Mouse (Mus musculus) stomach, postnatal 0 days (tissue): Measurements from ENCODE around the gene Gm49673. TPM values are rescaled to one million over a fixed set of nuclear protein-coding genes. Genes with fewer than 3 reads are reported as not detected.
A peak's percentile ranks its signal among the peaks of the same experiment; 100 is the strongest.
"Not testable (repeated sequence)": the region's sequence is repeated elsewhere in the genome, so short reads cannot be mapped to it uniquely, and the experiment has no call there.

Source experiments
- ATAC-seq: fragments of 200-750 bp; cut with Nextera tagmentation; 2 replicates; pipeline ENCODE4 v1.8.0; 2017; ENCODE audit not compliant: low FRiP score, low TSS enrichment
- DNase-seq: peaks from one replicate; pipeline ENCODE4 v3.0.0-alpha.2; 2016; ENCODE audit warnings: low spot score
- H3K27ac ChIP-seq: fragments of 300-500 bp; sonication (generic); replicated peaks from 2 replicates; pipeline ENCODE4 v1.5.1; 2014; ENCODE audit warnings: mild to moderate bottlenecking, control low read depth
- H3K27me3 ChIP-seq: fragments of 300-500 bp; sonication (generic); 2 replicates; pipeline ENCODE4 v1.6.1; 2014; ENCODE audit warnings: low read length; ENCODE audit not compliant: control insufficient read depth, insufficient read depth
- H3K36me3 ChIP-seq: fragments of 300-500 bp; sonication (generic); 2 replicates; pipeline ENCODE4 v1.6.1; 2014; ENCODE audit warnings: low read length, mixed read lengths; ENCODE audit not compliant: control insufficient read depth, insufficient read depth
- H3K4me1 ChIP-seq: fragments of 300-500 bp; sonication (generic); replicated peaks from 2 replicates; pipeline ENCODE4 v1.6.1; 2014; ENCODE audit warnings: antibody characterized with exemption; ENCODE audit not compliant: control insufficient read depth, insufficient read depth
- H3K4me2 ChIP-seq: fragments of 300-500 bp; sonication (generic); replicated peaks from 2 replicates; pipeline ENCODE4 v1.6.1; 2014; ENCODE audit warnings: low read depth, mild to moderate bottlenecking, control low read depth, moderate library complexity
- H3K4me3 ChIP-seq: fragments of 300-500 bp; sonication (generic); 2 replicates; pipeline ENCODE4 v1.5.1; 2014; ENCODE audit warnings: low read depth, low read length, control low read depth
- H3K9ac ChIP-seq: fragments of 300-500 bp; sonication (generic); 2 replicates; pipeline ENCODE4 v1.6.1; 2014; ENCODE audit warnings: mild to moderate bottlenecking, low read length, control low read depth, mixed read lengths
- H3K9me3 ChIP-seq: fragments of 300-500 bp; sonication (generic); 2 replicates; pipeline ENCODE4 v1.6.1; 2016; ENCODE audit warnings: low read length; ENCODE audit not compliant: control insufficient read depth
- WGBS: fragments of 180-500 bp; shearing (Covaris S2); extraction: QIAGEN DNeasy Blood & Tissue Kit; methylation state at CpG from one replicate; pipeline ENCODE4 v1.1.7; 2014; 5-methylcytosine and 5-hydroxymethylcytosine counted together
- polyA plus RNA-seq: library from polyadenylated mRNA; unstranded; fragments of >200 nt; fragmentation: Nextera tagmentation; extraction: Ambion mirVana; gene quantifications from 2 replicates; pipeline ENCODE4 v1.2.1, GENCODE M21; 2015

Gene Gm49673
- polyA plus RNA-seq, 1 experiment from 2014 or later = not detected

DNA sequence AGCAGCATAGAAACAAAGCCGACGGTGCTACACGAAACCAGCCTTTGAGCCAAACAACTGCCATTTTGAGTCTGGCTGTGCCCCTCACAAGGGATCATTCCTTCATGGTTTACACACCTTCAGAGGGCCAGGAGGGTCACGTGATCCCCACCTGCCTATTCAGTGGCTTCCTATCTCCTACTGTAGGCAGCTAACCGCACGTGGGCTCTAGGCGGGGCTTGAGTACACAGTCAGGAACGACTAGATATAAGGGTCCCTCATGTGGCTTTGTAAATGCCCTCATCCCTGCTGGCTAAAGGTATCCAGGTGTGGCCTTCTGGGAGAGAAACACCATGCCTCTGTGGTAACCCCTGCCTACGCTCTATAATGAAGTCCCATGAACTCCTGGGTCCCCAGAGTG lies 18.0 kb downstream of the Gm49673 start:
- 70% methylated on average over 9 of the region's 9 CpGs for WGBS
- H3K9ac ChIP-seq, H3K9me3 ChIP-seq, ATAC-seq, H3K4me1 ChIP-seq, DNase-seq, H3K27ac ChIP-seq, H3K27me3 ChIP-seq, H3K36me3 ChIP-seq, H3K4me3 ChIP-seq, H3K4me2 ChIP-seq: not testable (repeated sequence)

DNA sequence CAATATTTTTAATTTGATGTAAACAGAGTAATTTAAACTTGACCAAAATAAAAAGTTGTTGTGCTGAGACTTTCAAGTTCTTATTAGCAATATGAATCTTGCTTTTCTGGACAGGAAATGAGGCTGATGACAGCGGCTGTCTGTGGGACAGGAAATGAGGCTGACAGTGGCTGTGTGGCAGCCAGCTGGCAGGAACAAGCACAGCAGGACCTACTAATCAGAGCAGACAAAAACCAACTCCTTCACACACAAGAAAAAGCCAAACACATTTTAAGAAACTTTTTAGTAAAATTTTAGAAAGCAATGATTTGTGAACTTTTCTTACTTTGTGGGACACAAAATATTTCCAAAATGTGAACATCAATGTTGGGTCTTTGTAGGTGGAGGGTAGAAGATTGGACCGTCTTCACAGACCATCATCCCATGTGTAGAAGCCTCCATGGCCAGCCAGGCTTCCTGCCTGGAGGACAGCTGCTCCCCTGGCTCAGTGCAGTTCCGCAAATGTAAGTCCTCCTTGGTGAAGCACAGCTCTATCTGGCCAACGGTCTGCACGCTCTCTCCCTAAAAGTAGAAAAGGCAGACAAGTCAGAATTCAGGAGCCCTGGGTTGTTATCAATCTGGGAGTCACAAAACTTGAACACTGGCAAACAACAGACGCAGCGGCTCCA lies 19.1 kb downstream of the Gm49673 start:
- no CpG with 5 or more reads among the region's 7 CpGs for WGBS
- H3K4me2 ChIP-seq, H3K36me3 ChIP-seq, H3K4me1 ChIP-seq, ATAC-seq, H3K27ac ChIP-seq, H3K4me3 ChIP-seq, DNase-seq, H3K27me3 ChIP-seq, H3K9ac ChIP-seq, H3K9me3 ChIP-seq: not testable (repeated sequence)

DNA sequence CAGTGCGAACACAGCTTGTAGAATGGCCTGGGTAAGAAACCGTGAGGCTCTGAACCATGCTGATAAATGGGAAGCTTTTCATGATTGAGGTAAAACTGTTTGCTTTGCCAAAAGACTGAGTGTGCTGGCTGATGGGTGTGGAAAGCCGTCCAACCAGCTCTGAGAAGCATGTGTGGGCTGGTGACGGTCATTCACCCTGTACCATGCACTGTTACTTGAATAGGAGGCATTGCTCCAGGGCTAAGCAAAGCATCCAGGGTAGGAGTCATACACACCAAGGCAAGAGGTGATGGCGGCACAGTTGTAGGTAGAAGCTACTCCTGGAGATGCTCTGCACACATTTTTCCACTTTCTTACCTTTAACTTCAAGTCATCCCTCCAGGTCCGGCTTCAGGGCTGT lies 23.0 kb downstream of the Gm49673 start:
- whole genome bisulfite sequencing = 78% methylated on average over 2 of the region's 6 CpGs
- H3K27ac ChIP-seq, H3K9ac ChIP-seq, H3K4me2 ChIP-seq, H3K27me3 ChIP-seq, H3K4me3 ChIP-seq, H3K36me3 ChIP-seq, DNase-seq, H3K9me3 ChIP-seq, H3K4me1 ChIP-seq: not testable (repeated sequence)
- peak; percentile 71; the same call in 1 of the 2 replicates for ATAC-seq

DNA sequence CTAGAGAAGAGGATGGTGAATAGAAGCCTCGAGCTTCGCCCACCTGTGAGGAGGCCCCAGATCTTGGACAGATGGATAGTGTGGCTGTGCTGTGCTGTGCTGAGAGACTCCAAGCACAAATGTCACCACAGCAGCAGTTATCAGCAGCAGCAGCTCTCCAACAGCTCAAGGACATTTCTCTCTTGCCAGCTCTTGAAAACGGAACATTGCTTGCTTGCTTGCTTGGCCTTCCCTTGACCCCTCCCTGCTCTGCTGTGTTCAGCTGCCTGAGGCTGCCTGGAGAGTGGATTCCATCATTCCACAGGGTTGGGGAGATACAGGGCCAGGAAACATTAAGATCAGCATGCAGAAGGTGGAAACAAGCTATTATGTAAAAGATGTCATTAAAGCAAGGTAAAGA lies 24.6 kb downstream of the Gm49673 start:
- not testable (repeated sequence) for H3K9me3 ChIP-seq, H3K36me3 ChIP-seq, H3K27me3 ChIP-seq, H3K27ac ChIP-seq, ATAC-seq, H3K9ac ChIP-seq, DNase-seq, H3K4me1 ChIP-seq, H3K4me3 ChIP-seq, H3K4me2 ChIP-seq
- WGBS = no CpG with 5 or more reads among the region's 3 CpGs

DNA sequence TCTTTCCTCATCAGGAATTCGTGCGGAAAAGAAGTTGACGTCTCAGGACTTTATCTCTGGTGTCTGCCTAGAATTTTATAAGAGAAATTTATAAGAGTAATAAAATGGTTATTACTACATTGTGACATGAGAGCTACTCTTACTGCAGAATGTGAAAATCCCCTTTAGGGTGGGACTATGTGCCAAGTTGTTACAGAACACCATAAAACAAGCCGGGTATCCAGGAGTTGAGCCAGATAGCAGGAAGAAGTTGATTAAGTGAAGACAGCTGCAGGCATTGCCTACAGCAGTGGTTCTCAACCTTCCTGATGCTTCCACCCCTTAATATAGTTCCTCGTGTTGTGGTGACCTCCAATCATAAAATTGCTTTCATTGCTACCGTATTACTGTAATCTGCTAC lies 30.7 kb downstream of the Gm49673 start:
- H3K9ac ChIP-seq, H3K27me3 ChIP-seq, H3K4me2 ChIP-seq, H3K27ac ChIP-seq, H3K4me1 ChIP-seq, H3K36me3 ChIP-seq, ATAC-seq, H3K4me3 ChIP-seq, DNase-seq, H3K9me3 ChIP-seq: not testable (repeated sequence)
- WGBS = no CpG with 5 or more reads among the region's 6 CpGs

DNA sequence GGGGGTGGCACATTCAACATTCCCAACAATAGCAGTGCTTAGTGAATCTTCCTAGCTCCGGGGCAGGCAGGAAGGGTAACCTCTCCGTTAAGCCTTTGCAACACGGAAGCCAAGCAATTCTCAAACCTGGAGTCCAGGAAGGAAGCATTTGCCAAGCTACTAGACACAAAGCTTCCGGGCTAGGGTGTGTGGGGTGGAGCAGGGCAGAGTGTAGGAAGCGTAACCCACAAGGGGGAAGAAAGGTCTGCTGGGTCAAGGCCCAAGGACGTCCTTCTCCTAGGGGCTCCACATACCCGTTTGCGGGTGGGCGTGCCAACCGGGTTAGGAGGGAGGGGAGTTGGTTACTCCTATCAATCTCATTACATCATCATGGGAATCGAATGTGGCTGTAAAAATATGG lies 31.2 kb downstream of the Gm49673 start:
- H3K9ac ChIP-seq, DNase-seq, ATAC-seq, H3K9me3 ChIP-seq, H3K4me2 ChIP-seq, H3K4me1 ChIP-seq, H3K36me3 ChIP-seq, H3K4me3 ChIP-seq, H3K27me3 ChIP-seq, H3K27ac ChIP-seq: not testable (repeated sequence)
- 84% methylated on average over 5 of the region's 11 CpGs for WGBS

DNA sequence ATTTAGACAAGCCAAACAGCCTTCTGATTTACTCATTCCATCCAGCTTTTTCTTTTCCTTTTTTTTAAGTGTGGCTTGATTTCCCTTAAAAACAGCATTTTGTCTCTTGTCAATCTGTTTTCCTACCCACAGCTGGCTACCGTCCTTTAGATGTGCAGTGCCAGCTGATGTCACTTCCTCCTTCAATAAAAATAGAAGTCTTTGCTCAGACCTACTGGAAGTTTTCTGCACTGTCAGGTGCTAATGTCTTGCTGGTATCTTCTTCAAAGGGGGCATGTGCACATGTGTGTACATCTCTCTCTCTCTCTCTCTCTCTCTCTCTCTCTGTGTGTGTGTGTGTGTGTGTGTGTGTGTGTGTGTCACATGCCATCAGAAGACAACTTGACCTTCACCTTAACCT lies 35.4 kb downstream of the Gm49673 start:
- DNase-seq = not testable (repeated sequence)
- no CpG with 5 or more reads among the region's 1 CpGs for WGBS

DNA sequence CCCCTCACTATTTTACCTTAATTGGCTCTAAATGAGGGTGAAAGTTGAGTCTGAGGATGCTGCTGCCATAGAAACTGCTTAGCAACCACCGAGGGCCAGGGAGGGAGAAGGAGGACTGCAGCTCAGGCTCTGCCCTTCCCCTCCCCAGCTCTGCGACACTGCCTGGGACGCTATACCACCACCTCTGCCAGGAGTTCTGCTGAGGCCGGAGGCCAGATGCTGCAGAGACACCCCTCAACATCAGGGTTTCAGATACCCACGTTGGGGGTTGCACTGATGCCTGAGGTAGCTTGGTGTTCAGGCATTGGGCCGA lies 46.3 kb downstream of the Gm49673 start:
- ATAC-seq = not testable (repeated sequence)
- 54% methylated on average over 2 of the region's 6 CpGs for WGBS

More for the DNA sequence above, 35.4 kb downstream of the Gm49673 start:
- H3K36me3 ChIP-seq, H3K9me3 ChIP-seq, H3K27ac ChIP-seq, H3K9ac ChIP-seq, H3K4me3 ChIP-seq, ATAC-seq, H3K4me2 ChIP-seq, H3K27me3 ChIP-seq, H3K4me1 ChIP-seq: not testable (repeated sequence)

DNA sequence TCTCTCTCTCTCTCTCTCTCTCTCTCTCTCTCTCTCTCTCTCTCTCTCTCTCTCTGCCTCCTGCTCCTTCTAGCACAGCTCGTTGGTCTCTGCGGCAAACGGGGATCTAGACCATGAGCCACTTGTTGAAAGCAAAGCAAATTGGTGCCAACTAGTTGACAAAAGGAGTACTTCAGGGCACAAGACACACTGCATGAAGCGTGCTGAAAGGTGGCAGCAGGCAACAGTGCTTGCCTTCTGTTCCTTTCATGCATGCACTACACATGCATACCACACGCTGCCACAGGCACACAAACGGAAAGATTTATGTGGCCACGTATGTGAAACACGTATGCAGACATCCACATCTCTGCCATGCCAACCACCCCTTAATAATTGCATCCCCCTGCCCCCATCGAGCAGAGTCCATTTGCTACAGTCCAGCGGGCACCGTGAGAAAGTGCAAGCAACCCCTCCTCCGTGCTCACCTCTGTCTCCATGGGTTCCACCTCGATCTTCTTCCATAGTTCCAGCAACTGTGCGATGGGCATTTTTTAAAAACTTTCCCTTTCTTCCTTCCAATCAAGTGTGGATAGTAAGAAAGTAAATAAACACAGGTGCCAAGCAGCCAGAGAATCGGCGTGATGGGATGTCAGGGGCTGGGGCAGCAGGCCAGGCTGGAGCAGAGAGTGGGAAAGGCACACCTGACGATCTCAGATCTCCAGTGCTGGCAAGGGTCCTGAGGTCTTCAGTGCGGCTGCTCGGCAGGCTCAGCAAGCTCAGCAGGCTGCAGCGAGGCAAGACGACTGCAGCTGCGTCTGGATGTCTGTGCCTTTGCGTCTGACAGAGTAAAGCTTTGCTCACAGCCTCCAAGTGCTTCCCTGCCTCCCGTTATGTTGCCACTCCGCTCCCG lies 46.9 kb downstream of the Gm49673 start:
- not testable (repeated sequence) for ATAC-seq, H3K9ac ChIP-seq, H3K9me3 ChIP-seq, DNase-seq, H3K4me3 ChIP-seq, H3K36me3 ChIP-seq, H3K4me2 ChIP-seq, H3K4me1 ChIP-seq, H3K27me3 ChIP-seq, H3K27ac ChIP-seq
- WGBS = 75% methylated on average over 3 of the region's 26 CpGs

More for the DNA sequence above, 46.3 kb downstream of the Gm49673 start:
- H3K4me2 ChIP-seq, H3K4me1 ChIP-seq, H3K36me3 ChIP-seq, H3K9me3 ChIP-seq, H3K9ac ChIP-seq, H3K27me3 ChIP-seq, H3K4me3 ChIP-seq, H3K27ac ChIP-seq, DNase-seq: not testable (repeated sequence)
